Mouse (Mus musculus) left cerebral cortex, postnatal 4 days (tissue): ENCODE data around the gene Emp1. TPM values are rescaled to one million over a fixed set of nuclear protein-coding genes. Genes with fewer than 3 reads are reported as not detected.

Source experiments
- DNase-seq: peaks from one replicate; pipeline ENCODE4 v3.0.0-alpha.2; 2022
- intact Hi-C: fragments of 180-260 bp; cut with DNase I; formaldehyde crosslinking; loops from one replicate; pipeline ENCODE4 v1.15.1; 2025
- total RNA-seq, 2 experiments: library from RNA; stranded (reverse); gene quantifications; 2 replicates each; pipeline ENCODE4 v1.2.3; 2021

Gene Emp1
- total RNA-seq: 1 to 10 TPM; 6.0 to 7.1 TPM

GRCm38 (mm10) chr6:135362459-135363159, at the start of gene Emp1:
Gene Emp1, plus strand, starts transcription at chr6:135362545.
- DNase-seq: peak; percentile 70
- intact Hi-C loops: no loop called here

DNA sequence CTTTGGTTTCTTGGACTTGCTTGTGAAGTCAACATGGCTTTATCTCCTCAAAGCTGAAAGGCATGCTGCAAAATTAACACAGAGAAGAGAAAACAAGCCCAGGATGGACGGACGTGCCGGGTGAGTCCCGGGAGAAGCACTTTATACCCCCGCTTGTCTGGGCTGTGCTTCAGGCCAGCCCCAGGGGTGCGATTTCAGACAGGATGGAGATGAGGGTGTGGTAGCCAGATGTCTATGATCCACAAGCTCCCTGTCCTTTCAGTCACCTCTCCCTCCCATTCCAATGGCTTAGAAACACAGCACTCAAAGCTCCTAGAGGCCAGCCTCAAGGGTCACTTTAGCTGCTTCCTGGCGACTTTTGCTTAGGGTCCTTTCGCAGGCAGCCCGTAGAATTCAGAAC, 48.4 kb upstream of the Emp1 start:
- no peak for DNase-seq
- intact Hi-C loops: no loop called here

DNA sequence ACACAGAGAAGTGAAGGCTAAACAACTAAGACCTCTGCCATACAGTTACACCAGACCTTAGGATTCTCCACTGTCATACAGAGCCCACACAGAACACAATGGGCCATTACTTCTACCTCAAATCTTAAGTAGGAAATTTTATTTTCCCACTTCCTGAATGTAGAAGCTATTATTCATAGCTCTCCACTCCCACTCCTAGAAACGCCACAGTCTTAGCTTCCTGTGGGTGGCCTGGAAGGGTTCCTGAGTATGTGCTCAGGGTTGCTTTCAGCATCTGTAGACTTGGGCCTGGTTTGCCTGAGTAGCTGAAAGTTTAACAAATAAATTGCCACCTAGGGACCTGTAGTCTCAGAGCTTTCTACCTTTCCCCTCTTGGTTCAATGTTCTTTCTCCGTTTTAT, 46.2 kb upstream of the Emp1 start:
- intact Hi-C loops: no loop called here
- no peak for DNase-seq

GRCm38 (mm10) chr6:135319431-135319933, 42.9 kb upstream of the Emp1 start:
- DNase-seq: no peak
- intact Hi-C loops: no loop called here

- DNase-seq: no peak
Observed at GRCm38 (mm10) chr6:135322749-135323148, 39.6 kb upstream of the Emp1 start.

DNA sequence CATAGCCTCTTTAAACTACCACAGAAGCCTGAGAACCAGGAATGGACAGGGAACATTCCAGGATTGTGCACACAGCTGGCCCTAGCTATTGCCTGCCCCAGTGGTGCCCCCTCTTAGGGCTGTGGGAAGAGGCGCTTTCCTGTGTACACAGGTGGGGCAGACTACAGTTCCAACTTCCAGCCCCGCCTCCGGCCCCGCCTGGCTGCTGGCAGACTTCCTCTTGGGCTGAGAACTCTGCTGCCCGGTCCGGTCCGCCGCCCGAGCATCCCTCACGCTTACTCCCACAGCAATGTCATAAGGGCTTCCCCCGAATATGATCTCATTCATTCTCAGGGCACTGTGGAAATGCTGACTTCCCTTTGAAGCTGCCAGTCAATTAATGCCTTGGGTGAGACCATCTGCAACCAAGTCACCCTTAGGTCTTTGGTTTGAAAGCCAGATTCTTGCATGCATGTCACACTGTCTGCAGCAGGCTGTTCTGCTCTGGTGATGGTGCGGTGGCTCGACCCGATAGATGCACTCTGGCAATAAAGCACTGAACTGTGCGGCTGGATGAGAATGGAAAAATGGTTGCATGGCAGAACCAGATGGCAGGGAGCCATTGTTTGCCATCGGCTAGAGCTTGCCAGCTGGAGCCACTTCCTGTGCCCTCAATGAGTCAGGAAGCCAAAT, 38.9 kb upstream of the Emp1 start:
- peak; percentile 54 for DNase-seq
- intact Hi-C loops: no loop called here

More at GRCm38 (mm10) chr6:135322749-135323148, 39.6 kb upstream of the Emp1 start:
- intact Hi-C loops: no loop called here

- DNase-seq: no peak
- intact Hi-C loops: no loop called here
Observed at GRCm38 (mm10) chr6:135324111-135324510, 38.2 kb upstream of the Emp1 start.

DNA sequence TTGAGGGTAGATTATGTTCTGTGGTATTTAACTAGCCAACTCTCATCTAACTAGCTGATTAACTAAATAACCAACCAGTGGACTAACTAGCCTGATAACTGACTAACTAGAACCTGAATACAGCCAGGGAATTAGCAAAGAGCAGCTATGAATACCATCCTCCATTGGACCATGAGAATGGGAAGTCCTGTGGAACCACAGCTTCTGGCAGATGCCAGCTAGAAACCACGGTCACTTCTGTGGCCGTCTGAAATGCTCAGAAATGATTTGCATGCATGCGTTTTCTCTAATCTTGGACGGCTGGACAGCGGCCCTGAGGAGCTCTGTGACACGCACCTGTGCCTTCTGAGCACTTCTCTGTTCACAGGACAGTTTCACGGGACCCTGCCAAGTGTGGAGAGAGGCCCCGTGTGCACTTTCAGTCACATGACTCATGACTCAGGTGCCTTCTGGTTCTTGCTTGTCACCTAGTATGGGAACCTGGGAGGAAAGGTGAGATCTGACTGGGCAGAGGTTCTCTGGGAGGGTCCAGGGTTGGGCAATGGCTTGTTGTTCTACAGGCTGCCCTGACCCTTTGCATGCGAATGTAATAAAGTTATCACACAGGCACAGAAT, 37.6 kb upstream of the Emp1 start:
- DNase-seq: no peak
- intact Hi-C loops: no loop called here

- no peak for DNase-seq
- intact Hi-C loops: no loop called here
Observed at GRCm38 (mm10) chr6:135326847-135327246, 35.5 kb upstream of the Emp1 start.

GRCm38 (mm10) chr6:135331916-135332315, 30.4 kb upstream of the Emp1 start:
- intact Hi-C loops: no loop called here
- no peak for DNase-seq

DNA sequence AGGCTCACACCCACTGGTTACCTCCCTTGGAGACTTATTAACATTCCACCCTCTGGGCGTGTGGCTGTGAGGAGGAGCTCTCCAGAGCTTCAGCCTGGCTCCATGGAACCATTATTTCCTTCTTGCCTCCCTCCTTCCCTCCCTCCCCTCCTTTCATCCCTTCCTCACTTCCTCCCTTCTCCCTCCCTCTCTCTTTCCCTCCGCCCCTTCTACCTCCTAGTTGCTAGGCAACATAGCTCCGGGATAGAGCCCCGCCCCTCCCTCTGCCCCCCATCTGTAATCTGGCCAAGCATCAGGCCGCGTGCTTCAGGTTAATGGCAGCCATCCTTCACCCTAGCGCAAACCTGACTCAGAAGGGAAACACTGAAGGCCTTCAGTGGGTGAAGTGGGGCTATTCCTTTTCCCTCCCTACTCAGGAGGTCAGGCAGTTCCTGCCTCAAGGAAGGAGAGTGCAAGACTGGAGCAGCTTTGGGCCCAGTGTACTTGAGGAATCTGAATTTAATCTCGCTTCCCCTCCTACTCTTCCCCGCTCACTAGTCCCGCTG, 29.5 kb upstream of the Emp1 start:
- intact Hi-C loops: no loop called here
- DNase-seq: peak; percentile 26

- intact Hi-C loops: no loop called here
- no peak for DNase-seq
Observed at GRCm38 (mm10) chr6:135333994-135334651, 28.2 kb upstream of the Emp1 start.

- no peak for DNase-seq
- intact Hi-C loops: no loop called here
Observed at GRCm38 (mm10) chr6:135336376-135336775, 26.0 kb upstream of the Emp1 start.

DNA sequence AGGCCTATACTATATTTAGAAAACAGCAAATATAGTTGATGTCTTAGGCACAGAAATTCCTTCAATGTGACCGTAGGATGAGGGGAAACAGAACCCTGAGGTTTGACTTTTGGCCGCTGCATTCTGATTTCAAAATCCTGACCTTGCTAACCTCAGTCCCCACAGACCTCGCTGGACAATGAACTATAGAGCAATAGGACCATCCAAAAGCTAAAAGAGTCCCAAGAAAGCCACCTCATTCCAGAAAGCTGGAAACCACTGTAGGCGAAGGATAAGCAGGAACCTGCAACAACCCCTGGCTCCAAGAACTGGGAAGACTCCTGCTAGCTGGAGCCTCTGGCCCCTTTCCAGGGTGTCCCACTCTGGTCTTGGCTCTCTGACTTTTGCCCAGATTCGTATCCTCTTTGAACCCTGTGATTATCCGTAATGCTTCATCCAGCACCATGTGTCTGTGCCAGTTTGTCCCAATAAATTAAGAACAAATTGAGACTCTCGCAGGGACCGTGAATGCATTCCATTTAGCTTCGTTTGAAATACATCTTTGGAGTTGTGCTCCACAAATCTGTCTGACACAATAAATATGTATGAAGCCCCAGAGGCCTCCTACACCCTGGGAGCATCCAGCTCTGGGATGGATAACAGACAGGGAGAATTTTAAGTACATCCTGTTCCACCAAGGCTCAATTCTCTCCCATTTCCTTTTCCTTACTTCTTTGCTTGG, 21.8 kb upstream of the Emp1 start:
- intact Hi-C loops: no loop called here
- DNase-seq: no peak

DNA sequence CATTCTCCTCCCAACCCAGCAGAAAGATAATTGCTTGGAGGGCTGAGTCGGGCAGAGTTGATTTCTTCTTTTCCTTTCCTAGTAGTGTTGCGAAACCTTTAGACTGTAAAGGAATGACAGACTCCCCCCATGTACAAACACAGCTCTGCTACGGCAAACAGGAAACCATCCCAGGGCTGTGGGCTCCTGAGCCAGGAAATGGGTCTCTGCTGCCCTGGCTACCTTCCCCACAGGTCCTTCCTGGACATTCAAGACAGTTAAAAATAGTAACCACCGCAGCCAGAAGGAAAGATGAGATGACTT, 21.3 kb upstream of the Emp1 start:
- DNase-seq: no peak
- intact Hi-C loops: no loop called here

GRCm38 (mm10) chr6:135351638-135352302, 10.6 kb upstream of the Emp1 start:
- intact Hi-C loops: no loop called here
- peak; percentile 72 for DNase-seq

DNA sequence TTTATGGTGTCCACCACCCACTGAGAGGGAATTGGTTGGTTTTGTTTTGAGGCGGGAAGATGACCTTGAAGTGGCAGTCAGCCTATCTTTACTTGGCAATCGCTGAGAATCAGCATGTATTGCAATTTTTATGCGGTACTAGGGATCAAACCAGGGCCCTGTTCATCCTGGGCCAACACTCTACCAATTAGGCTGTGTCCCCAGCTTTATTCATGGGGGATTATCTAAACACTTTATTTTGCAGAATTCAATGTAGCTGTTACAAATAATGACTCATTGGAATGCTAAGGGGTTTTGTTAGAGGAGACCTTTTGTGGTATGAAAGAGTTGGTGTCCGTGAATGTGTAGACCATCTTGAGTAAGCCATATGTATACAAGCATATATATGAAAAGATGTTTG, 9.8 kb upstream of the Emp1 start:
- DNase-seq: no peak
- intact Hi-C loops: no loop called here

DNA sequence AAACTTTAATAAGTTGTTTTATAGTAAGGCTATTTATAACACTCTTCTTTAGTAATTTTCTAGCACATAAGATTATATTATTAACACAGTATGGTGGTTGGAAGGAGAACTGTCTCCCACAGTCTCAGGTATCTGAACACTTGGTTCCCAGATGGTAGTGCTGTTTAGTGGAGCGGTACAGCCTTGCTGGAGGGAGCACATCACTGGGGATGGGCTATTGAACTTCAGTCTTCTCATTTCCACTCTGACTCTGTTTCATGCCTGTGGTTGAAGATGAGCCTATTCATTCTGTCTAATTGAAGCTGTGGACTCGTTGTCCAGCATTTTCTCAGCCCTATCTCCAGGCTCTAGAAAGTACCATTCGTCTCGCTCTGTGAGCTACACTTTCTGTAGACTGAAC, 7.4 kb upstream of the Emp1 start:
- intact Hi-C loops: no loop called here
- DNase-seq: no peak

GRCm38 (mm10) chr6:135360331-135360730, 2.0 kb upstream of the Emp1 start:
- intact Hi-C loops: no loop called here
- DNase-seq: no peak

DNA sequence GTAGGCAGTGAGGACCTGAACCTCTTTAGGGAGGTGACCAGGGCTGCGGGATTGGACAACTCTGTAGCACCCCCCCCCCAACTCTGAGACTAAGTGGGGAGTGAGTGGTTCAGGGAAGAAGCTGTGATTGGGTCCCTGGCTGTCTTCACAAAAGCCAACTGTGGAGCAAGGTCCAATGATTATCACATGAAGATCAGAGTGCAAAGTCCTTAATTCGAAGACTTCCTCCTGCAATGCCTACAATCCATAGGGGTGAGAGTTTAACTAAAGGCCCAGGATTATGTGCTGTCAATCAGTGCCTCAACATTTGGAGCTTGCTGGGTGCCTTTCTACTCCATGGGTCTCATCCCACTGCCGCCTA, 267 bp upstream of the Emp1 start:
- DNase-seq: no peak
- intact Hi-C loops: no loop called here
